Mouse (Mus musculus): Measurements from ENCODE around the gene Saxo1.

DNA sequence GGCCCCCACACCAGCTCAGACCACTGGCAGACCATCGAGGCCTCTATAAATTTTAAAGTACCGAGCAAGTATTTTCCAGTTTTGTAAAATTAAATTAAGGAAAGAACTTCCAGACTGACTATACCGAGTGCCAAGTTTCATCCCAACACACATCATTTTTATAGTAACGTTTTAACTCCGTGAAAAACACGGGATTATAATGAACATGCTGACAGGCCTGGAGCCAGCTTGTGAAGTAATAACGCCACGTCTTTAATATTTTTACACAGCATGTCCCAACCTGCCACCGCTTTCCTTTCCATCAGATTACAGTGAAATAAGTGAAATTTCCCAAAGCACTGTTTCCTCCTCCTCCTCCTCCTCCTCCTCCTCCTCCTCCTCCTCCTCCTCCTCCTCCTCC is 149.7 kb downstream of the Saxo1 start:
- TF ChIP-seq CTCF (IDR thresholded peaks at IDR 0.05; ENCODE audit: control insufficient read depth, insufficient read depth, insufficient replicate concordance, low read depth, low read length) (no peak), POLR2A (IDR thresholded peaks at IDR 0.05; ENCODE audit: control insufficient read depth, low read depth, low read length) (no peak)
